Mouse (Mus musculus) stomach, embryonic 16.5 days (tissue): ENCODE measurements around the gene Klhl21. TPM values are rescaled to one million over a fixed set of nuclear protein-coding genes. Genes with fewer than 3 reads are reported as not detected.
A peak's percentile ranks its signal among the peaks of the same experiment; 100 is the strongest.

Experiments used
- ATAC-seq: fragments of 200-750 bp; cut with Nextera tagmentation; 2 replicates; pipeline ENCODE4 v1.8.0; 2017; ENCODE audit warnings: moderate number of reproducible peaks, moderate TSS enrichment; ENCODE audit not compliant: insufficient read depth, low FRiP score
- H3K27ac ChIP-seq: fragments of 300-500 bp; sonication (generic); 2 replicates; pipeline ENCODE4 v1.5.1; 2014; ENCODE audit warnings: low read length
- H3K27me3 ChIP-seq: fragments of 300-500 bp; sonication (generic); 2 replicates; pipeline ENCODE4 v1.6.1; 2014; ENCODE audit warnings: low read length, control low read depth, mixed read lengths; ENCODE audit not compliant: control insufficient read depth, insufficient read depth
- H3K36me3 ChIP-seq: fragments of 300-500 bp; sonication (generic); 2 replicates; pipeline ENCODE4 v1.6.1; 2014; ENCODE audit warnings: low read length; ENCODE audit not compliant: control insufficient read depth, insufficient read depth
- H3K4me1 ChIP-seq: fragments of 300-500 bp; sonication (generic); 2 replicates; pipeline ENCODE4 v1.6.1; 2014; ENCODE audit warnings: low read length, control low read depth, mixed read lengths; ENCODE audit not compliant: control insufficient read depth, insufficient read depth
- H3K4me2 ChIP-seq: fragments of 300-500 bp; sonication (generic); 2 replicates; pipeline ENCODE4 v1.6.1; 2014; ENCODE audit warnings: low read depth, low read length, mixed read lengths
- H3K4me3 ChIP-seq: fragments of 300-500 bp; sonication (generic); replicated peaks from 2 replicates; pipeline ENCODE4 v1.5.1; 2014; ENCODE audit warnings: mild to moderate bottlenecking, low read length
- H3K9ac ChIP-seq: fragments of 300-500 bp; sonication (generic); 2 replicates; pipeline ENCODE4 v1.6.1; 2014; ENCODE audit warnings: low read length
- H3K9me3 ChIP-seq: fragments of 300-500 bp; sonication (generic); replicated peaks from 2 replicates; pipeline ENCODE4 v1.6.1; 2016; ENCODE audit warnings: low read length, control low read depth; ENCODE audit not compliant: control insufficient read depth
- WGBS: fragments of 180-500 bp; shearing (Covaris S2); extraction: QIAGEN DNeasy Blood & Tissue Kit; methylation state at CpG from one replicate; pipeline ENCODE4 v1.1.7; 2014; 5-methylcytosine and 5-hydroxymethylcytosine counted together
- polyA plus RNA-seq: library from polyadenylated mRNA; unstranded; fragments of >200 nt; fragmentation: Nextera tagmentation; extraction: Ambion mirVana; gene quantifications from 2 replicates; pipeline ENCODE4 v1.2.1, GENCODE M21; 2015

The Klhl21 gene
- polyA plus RNA-seq, 1 experiment from 2014 or later, result 9.9 TPM

- peaks cover 26% of the 10 kb centered on the region for H3K4me1 ChIP-seq
- H3K27me3 ChIP-seq, result no peaks in the 10 kb centered on the region
- no peak overlapping the region for H3K4me2 ChIP-seq
- H3K4me3 ChIP-seq, result no peak overlapping the region
- no peak for ATAC-seq
- H3K9ac ChIP-seq, result no peak overlapping the region
- no peak overlapping the region for H3K27ac ChIP-seq
- WGBS, result 86% methylated on average over 9 of the region's 9 CpGs
- H3K9me3 ChIP-seq, result no peaks in the 10 kb centered on the region
- peaks cover 15% of the 10 kb centered on the region; the same call in 1 of the 2 replicates for H3K36me3 ChIP-seq
Observed at GRCm38 (mm10) chr4:151992091-151992490, 16.5 kb upstream of the Klhl21 start.

GRCm38 (mm10) chr4:151993035-151993434, 15.6 kb upstream of the Klhl21 start:
- H3K27ac ChIP-seq, result no peak overlapping the region
- H3K9me3 ChIP-seq, result no peaks in the 10 kb centered on the region
- 70% methylated on average over 6 of the region's 6 CpGs for WGBS
- H3K4me1 ChIP-seq, result peaks cover 25% of the 10 kb centered on the region
- H3K9ac ChIP-seq, result no peak overlapping the region
- H3K36me3 ChIP-seq, result peaks cover 15% of the 10 kb centered on the region; the same call in 1 of the 2 replicates
- H3K4me2 ChIP-seq, result no peak overlapping the region
- ATAC-seq, result no peak
- no peak overlapping the region for H3K4me3 ChIP-seq
- H3K27me3 ChIP-seq, result no peaks in the 10 kb centered on the region

GRCm38 (mm10) chr4:151994228-151995171, 14.1 kb upstream of the Klhl21 start:
- Histone ChIP-seq H3K9ac (peak overlapping the region; percentile 98), H3K9me3 (no peaks in the 10 kb centered on the region), H3K27me3 (no peaks in the 10 kb centered on the region), H3K36me3 (peaks cover 15% of the 10 kb centered on the region; the same call in 1 of the 2 replicates), H3K4me3 (peak overlapping the region; percentile 99), H3K27ac (peak overlapping the region; percentile 87), H3K4me1 (peaks cover 20% of the 10 kb centered on the region), H3K4me2 (peak overlapping the region; percentile 86)
- WGBS, result 2% methylated on average over 60 of the region's 61 CpGs
- ATAC-seq, result no peak

GRCm38 (mm10) chr4:151995371-151996172, 13.0 kb upstream of the Klhl21 start:
- Histone ChIP-seq H3K4me2 (peak overlapping the region; percentile 86), H3K9ac (peak overlapping the region; percentile 98), H3K27me3 (no peaks in the 10 kb centered on the region), H3K27ac (peak overlapping the region; percentile 87), H3K4me1 (peaks cover 20% of the 10 kb centered on the region), H3K9me3 (no peaks in the 10 kb centered on the region), H3K4me3 (peak overlapping the region; percentile 99), H3K36me3 (peaks cover 11% of the 10 kb centered on the region; the same call in 1 of the 2 replicates)
- under 1% methylated on average over 65 of the region's 111 CpGs for WGBS
- ATAC-seq, result peak; percentile 29

- Histone ChIP-seq H3K9ac (peak within 1 kb of the TSS; percentile 98), H3K9me3 (no peaks in the 10 kb centered on the region), H3K27ac (peak within 1 kb of the TSS; percentile 90), H3K4me1 (peaks cover 20% of the 10 kb centered on the region), H3K27me3 (no peaks in the 10 kb centered on the region), H3K36me3 (0 out of 2 replicates have a peak, but pooled peaks cover 7% of the 10 kb centered on the region), H3K4me2 (peak within 1 kb of the TSS; percentile 86), H3K4me3 (peak within 1 kb of the TSS; percentile 99)
- peak; percentile 97 for ATAC-seq
- under 1% methylated on average over 93 of the region's 94 CpGs for WGBS
Observed at GRCm38 (mm10) chr4:151996173-151996950, 12.2 kb upstream of the Klhl21 start, which contains the start of gene Phf13. Gene Phf13 (minus strand): TSS chr4:151996258.

GRCm38 (mm10) chr4:151996951-151997222, 11.7 kb upstream of the Klhl21 start:
- no peak for ATAC-seq
- peaks cover 20% of the 10 kb centered on the region for H3K4me1 ChIP-seq
- H3K27ac ChIP-seq, result peak overlapping the region; percentile 90

GRCm38 (mm10) chr4:151997701-151998100, 10.9 kb upstream of the Klhl21 start:
- Histone ChIP-seq H3K9ac (peak overlapping the region; percentile 37), H3K4me2 (peak overlapping the region; percentile 84), H3K4me1 (peaks cover 20% of the 10 kb centered on the region), H3K36me3 (no peaks in the 10 kb centered on the region), H3K4me3 (no peak overlapping the region), H3K27ac (no peak overlapping the region), H3K27me3 (no peaks in the 10 kb centered on the region), H3K9me3 (no peaks in the 10 kb centered on the region)
- 62% methylated on average over 3 of the region's 3 CpGs for WGBS
- ATAC-seq, result no peak

More at GRCm38 (mm10) chr4:151996951-151997222, 11.7 kb upstream of the Klhl21 start:
- H3K36me3 ChIP-seq, result 0 out of 2 replicates have a peak, but pooled peaks cover 6% of the 10 kb centered on the region
- 2% methylated on average over 13 of the region's 13 CpGs for WGBS
- peak overlapping the region; percentile 84 for H3K4me2 ChIP-seq
- peak overlapping the region; percentile 86 for H3K9ac ChIP-seq
- H3K27me3 ChIP-seq, result no peaks in the 10 kb centered on the region
- peak overlapping the region; percentile 99 for H3K4me3 ChIP-seq
- H3K9me3 ChIP-seq, result no peaks in the 10 kb centered on the region

GRCm38 (mm10) chr4:151999481-151999880, 9.1 kb upstream of the Klhl21 start:
- no peak overlapping the region for H3K27ac ChIP-seq
- 54% methylated on average over 3 of the region's 3 CpGs for WGBS
- no peak overlapping the region for H3K4me2 ChIP-seq
- no peaks in the 10 kb centered on the region for H3K36me3 ChIP-seq
- ATAC-seq, result no peak
- H3K9ac ChIP-seq, result no peak overlapping the region
- no peak overlapping the region for H3K4me3 ChIP-seq
- H3K4me1 ChIP-seq, result peaks cover 8% of the 10 kb centered on the region; the same call in 1 of the 2 replicates
- no peaks in the 10 kb centered on the region for H3K9me3 ChIP-seq
- H3K27me3 ChIP-seq, result no peaks in the 10 kb centered on the region
